Mouse (Mus musculus) myocyte (in vitro differentiated cells): ENCODE results near the gene Brd7. TPM values are rescaled to one million over a fixed set of nuclear protein-coding genes. Genes with fewer than 3 reads are reported as not detected.

Experiments
- H3K27me3 ChIP-seq: one replicate; pipeline ENCODE4 v1.6.1; 2011; ENCODE audit not compliant: control insufficient read depth, insufficient read depth, insufficient read length
- H3K36me3 ChIP-seq: one replicate; pipeline ENCODE4 v1.6.1; 2011; ENCODE audit not compliant: control insufficient read depth, insufficient read depth
- H3K4me2 ChIP-seq: one replicate; pipeline ENCODE4 v1.6.1; 2011; ENCODE audit warnings: low read depth, control low read depth
- H3K4me3 ChIP-seq: one replicate; pipeline ENCODE4 v1.5.1; 2011; ENCODE audit warnings: mild to moderate bottlenecking, control low read depth, moderate library complexity
- H3K79me2 ChIP-seq: one replicate; pipeline ENCODE4 v1.6.1; 2011; ENCODE audit not compliant: control insufficient read depth, insufficient read depth
- H3ac ChIP-seq: one replicate; pipeline ENCODE4 v1.6.1; 2011; ENCODE audit not compliant: control insufficient read depth, insufficient read length
- CEBPB ChIP-seq: IDR thresholded peaks from 2 replicates; pipeline ENCODE4 v1.6.1; 2011; ENCODE audit warnings: mild to moderate bottlenecking, moderate library complexity; ENCODE audit not compliant: poor library complexity, insufficient read depth, severe bottlenecking
- MAX ChIP-seq: IDR thresholded peaks from one replicate; pipeline ENCODE4 v1.6.1; 2011; ENCODE audit warnings: low read depth, mild to moderate bottlenecking, control low read depth
- MYOD1 ChIP-seq, 3 experiments: IDR thresholded peaks; one replicate each; pipeline ENCODE4 v1.6.1; 2011; ENCODE audit warnings: control low read depth in 2 of 3, low read depth in 2 of 3, mild to moderate bottlenecking in 2 of 3, moderate library complexity in 1 of 3; ENCODE audit not compliant: insufficient read length in 2 of 3, control insufficient read depth in 1 of 3
- MYOG ChIP-seq, 3 experiments: IDR thresholded peaks; one replicate each; pipeline ENCODE4 v1.6.1; 2011; ENCODE audit warnings: control low read depth in 2 of 3, low read depth in 2 of 3, mild to moderate bottlenecking in 2 of 3; ENCODE audit not compliant: insufficient read length in 2 of 3, control insufficient read depth in 1 of 3, insufficient read depth in 1 of 3
- POLR2A ChIP-seq: IDR thresholded peaks from one replicate; pipeline ENCODE4 v1.6.1; 2011; ENCODE audit warnings: low read depth, mild to moderate bottlenecking, control low read depth, moderate library complexity; ENCODE audit not compliant: insufficient read length
- POLR2AphosphoS2 ChIP-seq: IDR thresholded peaks from one replicate; pipeline ENCODE4 v1.6.1; 2011; ENCODE audit warnings: low read depth, control low read depth; ENCODE audit not compliant: insufficient read length
- REST ChIP-seq: IDR thresholded peaks from one replicate; pipeline ENCODE4 v1.6.1; 2011; ENCODE audit warnings: mild to moderate bottlenecking, control low read depth, moderate library complexity; ENCODE audit not compliant: insufficient read depth, insufficient read length
- SRF ChIP-seq: IDR thresholded peaks from one replicate; pipeline ENCODE4 v1.6.1; 2011; ENCODE audit warnings: low read depth; ENCODE audit not compliant: control insufficient read depth, insufficient read length
- TCF12 ChIP-seq: IDR thresholded peaks from one replicate; pipeline ENCODE4 v1.6.1; 2011; ENCODE audit warnings: mild to moderate bottlenecking, control low read depth; ENCODE audit not compliant: poor library complexity, insufficient read depth, severe bottlenecking
- TCF3 ChIP-seq: IDR thresholded peaks from one replicate; pipeline ENCODE4 v1.6.1; 2011; ENCODE audit warnings: low read depth, control low read depth; ENCODE audit not compliant: insufficient read length
- USF1 ChIP-seq: IDR thresholded peaks from one replicate; pipeline ENCODE4 v1.6.1; 2011; ENCODE audit warnings: low read depth, mild to moderate bottlenecking, control low read depth, moderate library complexity
- polyA plus RNA-seq: library from polyadenylated mRNA; unstranded; fragments of >200 nt; fragmentation: generic; extraction: Trizol; gene quantifications from one replicate; pipeline ENCODE4 v1.2.1, GENCODE M21; 2012; ENCODE audit warnings: missing spikeins

Gene Brd7
- polyA plus RNA-seq, 1 experiment = 52.7 TPM

DNA sequence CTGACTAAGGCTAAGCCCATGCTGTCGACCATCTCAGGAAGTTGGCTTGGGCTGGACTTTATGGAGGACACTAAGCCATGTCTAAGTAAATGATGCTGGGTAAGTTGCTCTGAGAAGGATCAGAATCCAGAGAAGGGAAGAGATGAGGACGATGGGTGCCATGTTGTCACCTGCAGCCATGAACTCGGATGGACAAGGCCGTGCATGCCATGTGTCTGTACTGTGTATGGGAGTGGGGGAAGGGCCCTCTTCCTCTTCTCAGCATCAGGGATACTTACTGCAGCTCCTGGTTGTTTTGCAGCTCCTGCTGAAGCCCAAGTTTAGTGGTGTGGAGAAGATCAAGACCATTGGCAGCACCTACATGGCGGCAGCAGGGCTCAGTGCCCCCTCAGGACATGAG, 36.2 kb downstream of the Brd7 start:
- H3K4me2 ChIP-seq = no peak overlapping the region
- H3K36me3 ChIP-seq = peaks cover 65% of the 10 kb centered on the region
- no peaks in the 10 kb centered on the region for H3K27me3 ChIP-seq
- no peak overlapping the region for H3K4me3 ChIP-seq
- TF ChIP-seq POLR2A (peak; percentile 34), MYOD1 (IDR thresholded peaks at IDR 0.05; ENCODE audit: control insufficient read depth in 1 of 3, insufficient read length in 2 of 3, low read depth in 2 of 3) (no peak), POLR2AphosphoS2 (peak; percentile 72)
- H3K79me2 ChIP-seq = no peaks in the 10 kb centered on the region
- no peak overlapping the region for H3ac ChIP-seq

DNA sequence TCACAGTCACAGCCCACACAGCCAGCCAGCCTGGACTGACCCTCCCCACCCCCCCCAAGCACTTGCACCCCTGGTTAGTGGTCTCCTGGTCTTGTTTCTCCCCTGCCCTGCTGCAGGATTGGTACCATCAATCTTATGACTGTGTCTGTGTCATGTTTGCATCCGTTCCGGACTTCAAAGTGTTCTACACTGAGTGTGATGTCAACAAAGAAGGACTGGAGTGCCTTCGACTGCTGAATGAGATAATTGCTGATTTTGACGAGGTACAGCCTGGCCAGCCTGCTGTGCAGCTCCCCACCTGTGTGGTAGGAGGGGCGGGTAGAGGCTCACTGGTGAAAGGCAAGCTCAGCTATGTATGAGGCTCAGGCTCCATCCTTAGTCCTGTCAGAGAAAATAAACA, 36.7 kb downstream of the Brd7 start:
- Histone ChIP-seq H3ac (no peak overlapping the region), H3K4me2 (no peak overlapping the region), H3K36me3 (peaks cover 66% of the 10 kb centered on the region), H3K79me2 (no peaks in the 10 kb centered on the region), H3K4me3 (no peak overlapping the region), H3K27me3 (no peaks in the 10 kb centered on the region)
- TF ChIP-seq MYOD1 (IDR thresholded peaks at IDR 0.05; ENCODE audit: control insufficient read depth in 1 of 3, insufficient read length in 2 of 3, low read depth in 2 of 3) = no peak
- peak; percentile 15 for TF ChIP-seq POLR2AphosphoS2

DNA sequence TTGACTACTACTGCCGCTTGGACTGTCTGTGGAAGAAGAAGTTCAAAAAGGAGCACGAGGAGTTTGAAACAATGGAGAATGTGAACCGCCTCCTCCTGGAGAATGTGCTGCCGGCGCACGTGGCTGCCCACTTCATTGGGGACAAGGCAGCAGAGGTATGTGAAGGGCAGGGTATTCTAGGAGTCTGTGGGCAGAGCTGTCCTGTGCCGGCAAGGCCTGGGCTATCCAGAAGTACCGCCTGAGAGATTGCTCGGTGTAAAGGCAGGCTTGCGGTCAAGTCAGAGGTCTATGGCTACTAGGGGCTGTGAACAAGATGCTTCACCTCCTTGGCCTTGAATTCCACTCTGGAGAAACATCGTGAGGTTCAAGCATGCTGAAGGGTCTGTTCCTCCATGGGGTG, 37.2 kb downstream of the Brd7 start:
- H3K27me3 ChIP-seq = no peaks in the 10 kb centered on the region
- peak; percentile 28 for TF ChIP-seq POLR2AphosphoS2
- no peak for TF ChIP-seq MYOD1 (IDR thresholded peaks at IDR 0.05; ENCODE audit: control insufficient read depth in 1 of 3, insufficient read length in 2 of 3, low read depth in 2 of 3)
- H3K4me3 ChIP-seq = no peak overlapping the region
- no peak overlapping the region for H3K4me2 ChIP-seq
- no peaks in the 10 kb centered on the region for H3K79me2 ChIP-seq
- peaks cover 63% of the 10 kb centered on the region for H3K36me3 ChIP-seq
- no peak overlapping the region for H3ac ChIP-seq

DNA sequence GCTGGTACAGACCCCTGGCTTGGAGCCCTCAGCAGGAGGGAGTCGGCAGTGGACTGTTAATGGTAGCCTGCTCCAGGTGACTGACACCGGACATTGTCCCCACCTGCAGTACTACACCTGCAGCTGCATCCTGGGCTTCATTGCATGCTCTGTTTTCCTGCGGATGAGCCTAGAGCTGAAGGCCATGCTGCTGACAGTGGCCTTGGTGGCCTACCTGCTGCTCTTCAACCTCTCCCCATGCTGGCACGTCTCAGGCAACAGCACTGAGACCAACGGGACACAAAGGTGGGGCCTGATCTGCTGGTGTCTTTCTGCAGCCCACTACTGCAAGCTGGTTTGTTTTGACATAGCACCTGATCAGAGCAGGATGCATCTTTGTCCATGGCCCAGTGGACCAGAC, 38.5 kb downstream of the Brd7 start:
- H3K36me3 ChIP-seq = peaks cover 51% of the 10 kb centered on the region
- H3K4me3 ChIP-seq = no peak overlapping the region
- H3ac ChIP-seq = no peak overlapping the region
- no peak for TF ChIP-seq MYOD1 (IDR thresholded peaks at IDR 0.05; ENCODE audit: control insufficient read depth in 1 of 3, insufficient read length in 2 of 3, low read depth in 2 of 3)
- TF ChIP-seq TCF3 = no peak
- TF ChIP-seq SRF = no peak
- peak; percentile 91 for TF ChIP-seq POLR2AphosphoS2
- no peak for TF ChIP-seq REST
- no peak for TF ChIP-seq MYOG (IDR thresholded peaks at IDR 0.05; ENCODE audit: control insufficient read depth in 1 of 3, insufficient read depth in 1 of 3, insufficient read length in 2 of 3, low read depth in 2 of 3)
- no peak for TF ChIP-seq TCF12
- TF ChIP-seq POLR2A = peak; percentile 32
- no peak for TF ChIP-seq USF1
- no peak for TF ChIP-seq MAX
- TF ChIP-seq CEBPB = no peak
- no peak overlapping the region for H3K4me2 ChIP-seq
- H3K79me2 ChIP-seq = no peaks in the 10 kb centered on the region
- no peaks in the 10 kb centered on the region for H3K27me3 ChIP-seq

DNA sequence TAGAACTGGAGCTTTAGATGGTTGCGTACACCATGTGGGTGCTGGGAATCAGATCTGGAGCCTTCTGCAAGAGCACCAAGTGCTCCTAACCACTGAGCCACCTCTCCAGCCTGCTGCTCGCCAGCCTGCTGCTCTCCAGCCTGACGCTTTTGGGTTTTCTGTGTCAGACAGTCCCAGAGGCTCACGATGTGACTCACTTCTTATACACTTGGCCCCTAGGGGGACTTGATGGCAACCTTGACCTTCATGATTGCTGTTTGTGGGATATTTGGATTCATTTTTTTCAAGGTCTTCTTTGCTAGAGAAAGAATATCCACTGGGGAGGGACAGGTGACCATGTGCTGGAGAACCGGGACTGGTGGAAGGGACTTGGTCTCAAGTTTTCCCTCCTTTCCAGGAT, 40.6 kb downstream of the Brd7 start:
- no peaks in the 10 kb centered on the region for H3K27me3 ChIP-seq
- no peak overlapping the region for H3K4me2 ChIP-seq
- H3K79me2 ChIP-seq = no peaks in the 10 kb centered on the region
- H3ac ChIP-seq = no peak overlapping the region
- TF ChIP-seq USF1 = no peak
- no peak for TF ChIP-seq TCF3
- TF ChIP-seq POLR2AphosphoS2 = no peak
- TF ChIP-seq POLR2A = no peak
- TF ChIP-seq REST = no peak
- H3K4me3 ChIP-seq = no peak overlapping the region
- H3K36me3 ChIP-seq = peaks cover 35% of the 10 kb centered on the region

DNA sequence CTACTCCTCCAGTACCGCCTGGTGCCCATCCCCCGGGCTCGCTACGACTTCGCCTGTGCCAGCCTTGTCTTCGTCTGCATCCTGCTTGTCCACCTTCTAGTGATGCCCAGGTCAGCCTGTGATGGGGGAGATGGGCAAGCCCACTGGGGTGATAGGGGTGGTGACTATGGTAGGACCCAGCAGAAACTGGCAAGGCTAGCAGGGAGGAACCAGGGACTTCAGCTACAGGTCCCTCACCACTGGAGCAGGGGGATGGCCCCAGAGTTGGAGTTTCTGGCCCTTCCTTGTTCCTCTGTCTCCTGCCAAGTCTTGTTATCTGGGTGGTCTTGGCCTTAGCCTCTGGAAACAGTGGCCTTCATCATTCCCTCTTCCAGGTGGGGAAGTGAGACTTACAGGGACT, 41.9 kb downstream of the Brd7 start:
- H3ac ChIP-seq = no peak overlapping the region
- no peaks in the 10 kb centered on the region for H3K27me3 ChIP-seq
- TF ChIP-seq POLR2AphosphoS2 (peak; percentile 32), TCF3 (no peak)
- H3K4me3 ChIP-seq = no peak overlapping the region
- H3K79me2 ChIP-seq = no peaks in the 10 kb centered on the region
- peaks cover 27% of the 10 kb centered on the region for H3K36me3 ChIP-seq
- no peak overlapping the region for H3K4me2 ChIP-seq
